Mouse (Mus musculus) heart, embryonic 16.5 days (tissue): Measurements from ENCODE around the gene Pithd1. TPM values are rescaled to one million over a fixed set of nuclear protein-coding genes. Genes with fewer than 3 reads are reported as not detected.

Experiments used
- ATAC-seq: fragments of 200-750 bp; cut with Nextera tagmentation; replicated peaks from 2 replicates; pipeline ENCODE4 v1.8.0; 2017; ENCODE audit warnings: moderate number of reproducible peaks; ENCODE audit not compliant: insufficient read depth, low FRiP score; ENCODE audit errors: extremely low read depth
- H3K27ac ChIP-seq: fragments of 300-500 bp; sonication (generic); 2 replicates; pipeline ENCODE4 v1.5.1; 2014; ENCODE audit warnings: mild to moderate bottlenecking, low read length, control low read depth, moderate library complexity
- H3K27me3 ChIP-seq: fragments of 300-500 bp; sonication (generic); 2 replicates; pipeline ENCODE4 v1.6.1; 2014; ENCODE audit warnings: low read length, mixed read lengths; ENCODE audit not compliant: control insufficient read depth, insufficient read depth
- H3K36me3 ChIP-seq: fragments of 300-500 bp; sonication (generic); 2 replicates; pipeline ENCODE4 v1.6.1; 2014; ENCODE audit not compliant: control insufficient read depth, insufficient read depth
- H3K4me1 ChIP-seq: fragments of 300-500 bp; sonication (generic); 2 replicates; pipeline ENCODE4 v1.6.1; 2014; ENCODE audit warnings: low read length, mixed read lengths; ENCODE audit not compliant: control insufficient read depth, insufficient read depth
- H3K4me2 ChIP-seq: fragments of 300-500 bp; sonication (generic); 2 replicates; pipeline ENCODE4 v1.6.1; 2014; ENCODE audit warnings: low read depth, mild to moderate bottlenecking, control low read depth, low read length
- H3K4me3 ChIP-seq: fragments of 300-500 bp; sonication (generic); 2 replicates; pipeline ENCODE4 v1.5.1; 2014; ENCODE audit warnings: mild to moderate bottlenecking, control low read depth, low read length
- H3K9ac ChIP-seq: fragments of 300-500 bp; sonication (generic); 2 replicates; pipeline ENCODE4 v1.6.1; 2014; ENCODE audit warnings: low read length, control low read depth
- H3K9me3 ChIP-seq: fragments of 300-500 bp; sonication (generic); replicated peaks from 2 replicates; pipeline ENCODE4 v1.6.1; 2016; ENCODE audit warnings: low read length; ENCODE audit not compliant: control insufficient read depth
- WGBS: fragments of 180-500 bp; shearing (Covaris S2); extraction: QIAGEN DNeasy Blood & Tissue Kit; methylation state at CpG from one replicate; pipeline ENCODE4 v1.1.7; 2014; 5-methylcytosine and 5-hydroxymethylcytosine counted together
- polyA plus RNA-seq: library from polyadenylated mRNA; unstranded; fragments of >200 nt; fragmentation: Nextera tagmentation; extraction: Ambion mirVana; gene quantifications from 2 replicates; pipeline ENCODE4 v1.2.1, GENCODE M21; 2015

The Pithd1 gene
- polyA plus RNA-seq, 1 experiment from 2014 or later: 64.5 TPM

- Histone ChIP-seq H3K4me3 (no peak overlapping the region), H3K9ac (no peak overlapping the region), H3K9me3 (no peaks in the 10 kb centered on the region), H3K4me1 (no peaks in the 10 kb centered on the region), H3K4me2 (no peak overlapping the region), H3K27ac (no peak overlapping the region), H3K36me3 (peaks cover 4% of the 10 kb centered on the region; the same call in 1 of the 2 replicates), H3K27me3 (no peaks in the 10 kb centered on the region)
- WGBS: 67% methylated on average over 5 of the region's 5 CpGs
- no peak for ATAC-seq
These were observed 55.2 kb downstream of the Pithd1 start for GRCm38 (mm10) chr4:135931832-135932231.

DNA sequence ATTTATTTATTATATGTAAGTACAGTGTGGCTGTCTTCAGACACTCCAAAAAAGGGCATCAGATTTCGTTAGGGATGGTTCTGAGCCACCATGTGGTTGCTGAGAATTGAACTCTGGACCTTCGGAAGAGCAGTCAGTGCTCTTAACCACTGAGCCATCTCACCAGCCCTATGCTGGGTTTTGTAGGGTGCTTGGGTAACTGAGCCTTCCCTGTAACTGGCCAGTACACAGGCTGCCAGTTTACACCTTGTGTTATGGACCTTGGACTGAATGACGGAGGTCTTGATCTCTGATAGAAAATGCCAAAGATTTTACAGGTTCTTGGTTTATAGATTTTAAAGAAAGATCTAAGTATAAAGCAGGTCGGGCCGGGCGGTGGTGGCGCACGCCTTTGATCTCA is 56.8 kb downstream of the Pithd1 start:
- no peak overlapping the region for H3K4me2 ChIP-seq
- H3K36me3 ChIP-seq: peaks cover 4% of the 10 kb centered on the region; the same call in 1 of the 2 replicates
- H3K27me3 ChIP-seq: no peaks in the 10 kb centered on the region
- H3K27ac ChIP-seq: no peak overlapping the region
- H3K4me1 ChIP-seq: peaks cover 4% of the 10 kb centered on the region
- 93% methylated on average over 8 of the region's 8 CpGs for WGBS
- no peak for ATAC-seq
- no peak overlapping the region for H3K4me3 ChIP-seq
- no peak overlapping the region for H3K9ac ChIP-seq
- H3K9me3 ChIP-seq: no peaks in the 10 kb centered on the region

DNA sequence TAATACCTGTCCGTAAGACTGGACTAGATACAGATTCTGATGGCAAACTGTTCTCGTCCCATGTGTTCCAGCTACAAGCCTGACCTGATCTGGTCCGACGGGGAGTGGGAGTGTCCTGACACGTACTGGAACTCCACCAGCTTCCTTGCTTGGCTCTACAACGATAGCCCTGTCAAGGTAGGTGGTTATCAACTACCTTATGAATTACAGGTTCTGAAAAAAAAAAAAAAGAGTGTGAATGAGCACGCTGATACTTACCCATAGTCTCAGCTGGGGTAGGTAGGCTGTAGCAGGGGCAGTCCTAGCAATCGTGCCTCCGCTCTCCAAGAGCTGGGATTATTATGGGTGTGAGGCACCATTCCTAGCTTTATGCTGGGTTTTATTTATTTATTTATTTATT is 57.2 kb downstream of the Pithd1 start:
- H3K4me1 ChIP-seq: peaks cover 4% of the 10 kb centered on the region
- no peaks in the 10 kb centered on the region for H3K9me3 ChIP-seq
- no peak overlapping the region for H3K9ac ChIP-seq
- no peak overlapping the region for H3K4me3 ChIP-seq
- H3K36me3 ChIP-seq: peaks cover 4% of the 10 kb centered on the region; the same call in 1 of the 2 replicates
- WGBS: 88% methylated on average over 9 of the region's 9 CpGs
- no peaks in the 10 kb centered on the region for H3K27me3 ChIP-seq
- ATAC-seq: no peak
- no peak overlapping the region for H3K27ac ChIP-seq
- no peak overlapping the region for H3K4me2 ChIP-seq

DNA sequence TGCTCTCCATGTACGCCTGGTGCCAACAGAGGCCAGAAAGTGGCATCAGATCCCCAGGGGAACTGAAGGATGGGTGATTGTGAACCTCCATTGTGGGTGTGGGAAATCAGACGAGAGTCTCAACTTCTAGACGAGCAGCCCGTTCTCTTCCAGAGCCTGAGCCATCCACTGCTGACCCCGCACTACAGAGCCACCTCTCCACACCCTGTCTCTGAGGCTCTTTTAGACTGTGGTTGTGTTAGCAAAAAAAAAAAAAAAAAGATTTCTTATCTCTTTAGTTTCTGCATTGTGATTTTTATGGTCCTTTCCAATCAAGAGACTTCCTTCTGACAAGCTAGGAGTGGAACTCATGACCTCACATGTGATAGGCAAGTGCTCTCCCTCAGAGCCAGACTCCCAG is 57.7 kb downstream of the Pithd1 start:
- Histone ChIP-seq H3K27me3 (no peaks in the 10 kb centered on the region), H3K27ac (no peak overlapping the region), H3K9ac (no peak overlapping the region), H3K4me1 (peaks cover 4% of the 10 kb centered on the region), H3K4me3 (no peak overlapping the region), H3K4me2 (no peak overlapping the region), H3K36me3 (peaks cover 7% of the 10 kb centered on the region; the same call in 1 of the 2 replicates), H3K9me3 (no peaks in the 10 kb centered on the region)
- 84% methylated on average over 5 of the region's 5 CpGs for WGBS
- no peak for ATAC-seq

- H3K4me2 ChIP-seq: no peak overlapping the region
- ATAC-seq: no peak
These were observed 58.7 kb downstream of the Pithd1 start for GRCm38 (mm10) chr4:135928376-135928775.

GRCm38 (mm10) chr4:135926861-135927260 is 60.2 kb downstream of the Pithd1 start:
- H3K4me1 ChIP-seq: peaks cover 6% of the 10 kb centered on the region
- WGBS: 85% methylated on average over 3 of the region's 3 CpGs
- H3K4me3 ChIP-seq: no peak overlapping the region
- no peaks in the 10 kb centered on the region for H3K9me3 ChIP-seq
- H3K9ac ChIP-seq: no peak overlapping the region
- ATAC-seq: no peak
- H3K27ac ChIP-seq: no peak overlapping the region
- H3K4me2 ChIP-seq: no peak overlapping the region
- peaks cover 8% of the 10 kb centered on the region; the same call in 1 of the 2 replicates for H3K36me3 ChIP-seq
- no peaks in the 10 kb centered on the region for H3K27me3 ChIP-seq

More at GRCm38 (mm10) chr4:135928376-135928775, 58.7 kb downstream of the Pithd1 start:
- no peak overlapping the region for H3K27ac ChIP-seq
- peaks cover 4% of the 10 kb centered on the region for H3K4me1 ChIP-seq
- H3K4me3 ChIP-seq: no peak overlapping the region
- no peaks in the 10 kb centered on the region for H3K27me3 ChIP-seq
- H3K9ac ChIP-seq: no peak overlapping the region
- no peaks in the 10 kb centered on the region for H3K9me3 ChIP-seq
- peaks cover 9% of the 10 kb centered on the region; the same call in 1 of the 2 replicates for H3K36me3 ChIP-seq
- 92% methylated on average over 9 of the region's 9 CpGs for WGBS

DNA sequence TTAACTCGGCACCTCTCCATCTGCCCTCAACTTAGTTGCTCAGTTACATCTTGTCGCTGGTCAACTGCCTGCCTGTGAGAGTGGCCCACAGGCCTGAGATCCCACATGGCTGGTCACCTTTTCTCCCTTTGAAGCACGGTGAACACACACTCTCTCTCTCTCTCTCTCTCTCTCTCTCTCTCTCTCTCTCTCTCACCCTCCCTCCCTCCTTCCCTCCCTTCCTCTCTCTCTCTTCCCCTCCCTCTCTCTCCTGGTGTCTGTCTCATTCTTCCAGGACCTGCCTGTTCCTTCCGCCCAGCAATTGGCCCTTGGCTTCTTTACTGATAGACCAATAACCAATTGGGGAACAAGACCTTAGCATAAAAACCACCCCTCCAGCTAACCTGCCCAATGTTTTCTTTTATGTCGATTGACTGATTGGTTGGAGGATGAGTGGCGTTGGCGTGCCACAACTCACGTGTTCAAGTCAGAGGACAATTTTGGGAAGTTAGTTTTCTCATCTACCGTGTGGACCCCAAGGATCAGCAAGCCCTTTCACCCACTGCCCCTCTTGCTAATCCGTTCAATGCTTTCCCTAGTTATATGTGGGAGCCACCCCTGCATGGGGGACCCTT is 60.8 kb downstream of the Pithd1 start:
- WGBS: 78% methylated on average over 10 of the region's 10 CpGs
- Histone ChIP-seq H3K4me3 (no peak overlapping the region), H3K9me3 (no peaks in the 10 kb centered on the region), H3K36me3 (peaks cover 8% of the 10 kb centered on the region; the same call in 1 of the 2 replicates), H3K4me2 (no peak overlapping the region), H3K4me1 (peaks cover 11% of the 10 kb centered on the region), H3K9ac (no peak overlapping the region), H3K27me3 (no peaks in the 10 kb centered on the region), H3K27ac (no peak overlapping the region)
- no peak for ATAC-seq

Other genes starting within 250 kb of the Pithd1 start
- gene Myom3, start 227.5 kb downstream of the Pithd1 start, polyA plus RNA-seq: 0.50 and 0.58 TPM in 2 replicates
- gene Srsf10, start 131.5 kb downstream of the Pithd1 start, polyA plus RNA-seq: 128 and 147 TPM in 2 replicates
- 133 and 149 TPM in 2 replicates for gene Pnrc2, start 113.4 kb downstream of the Pithd1 start, polyA plus RNA-seq
- gene Cnr2, start 91.9 kb downstream of the Pithd1 start, polyA plus RNA-seq: 0.71 and 0.80 TPM in 2 replicates
- 50.7 and 52.8 TPM in 2 replicates for gene Fuca1, start 66.5 kb downstream of the Pithd1 start, polyA plus RNA-seq
- 94.3 and 99.6 TPM in 2 replicates for gene Hmgcl, start 40.8 kb downstream of the Pithd1 start, polyA plus RNA-seq
- 24.4 and 24.5 TPM in 2 replicates for gene Gale, start 23.5 kb downstream of the Pithd1 start, polyA plus RNA-seq
- gene Lypla2, start 14.6 kb downstream of the Pithd1 start, polyA plus RNA-seq: 73.2 and 77.3 TPM in 2 replicates
- gene Eloa, start 34.5 kb upstream of the Pithd1 start, polyA plus RNA-seq: 31.7 and 34.6 TPM in 2 replicates
- 211 and 253 TPM in 2 replicates for gene Rpl11, start 66.2 kb upstream of the Pithd1 start, polyA plus RNA-seq
- 218 and 262 TPM in 2 replicates for gene Id3, start 156.2 kb upstream of the Pithd1 start, polyA plus RNA-seq
- gene E2f2, start 185.1 kb upstream of the Pithd1 start, polyA plus RNA-seq: 8.6 and 11.0 TPM in 2 replicates
- gene Asap3, start 219.1 kb upstream of the Pithd1 start, polyA plus RNA-seq: 2.8 and 3.8 TPM in 2 replicates